Mouse (Mus musculus) MEL (cell line): ENCODE results near the gene Copz1. TPM values are rescaled to one million over a fixed set of nuclear protein-coding genes. Genes with fewer than 3 reads are reported as not detected.

ENCODE experiments used
- DNase-seq: peaks from one replicate; pipeline ENCODE4 v3.0.0; 2011; ENCODE audit warnings: low read depth, low spot score
- H3K27ac ChIP-seq: 2 replicates; pipeline ENCODE4 v1.5.1; 2012; ENCODE audit warnings: low read depth, mild to moderate bottlenecking, control low read depth, low read length, moderate library complexity; ENCODE audit not compliant: control insufficient read depth
- H3K27me3 ChIP-seq, 2 experiments: fragments of 150-350 bp in 1 of 2; sonication (generic) in 1 of 2; 2 replicates each; pipeline ENCODE4 v1.6.1; 2012; ENCODE audit warnings: low read length in 2 of 2, mild to moderate bottlenecking in 2 of 2, improper control_type of control experiment in 1 of 2, moderate library complexity in 1 of 2; ENCODE audit not compliant: insufficient read depth in 2 of 2, control insufficient read depth in 1 of 2
- H3K36me3 ChIP-seq, 2 experiments: 2 replicates each; pipeline ENCODE4 v1.6.1; 2012 to 2014; ENCODE audit warnings: low read length in 2 of 2, improper control_type of control experiment in 1 of 2, inconsistent platforms in 1 of 2, mild to moderate bottlenecking in 1 of 2; ENCODE audit not compliant: insufficient read depth in 2 of 2, control insufficient read depth in 1 of 2
- H3K4me1 ChIP-seq, 2 experiments: fragments of 150-350 bp in 1 of 2; sonication (generic) in 1 of 2; 2 replicates each; pipeline ENCODE4 v1.6.1; 2012; ENCODE audit warnings: low read length in 2 of 2, improper control_type of control experiment in 1 of 2, mild to moderate bottlenecking in 1 of 2; ENCODE audit not compliant: insufficient read depth in 2 of 2, control insufficient read depth in 1 of 2
- H3K4me3 ChIP-seq, 2 experiments: fragments of 150-350 bp in 1 of 2; sonication (generic) in 1 of 2; 2 replicates each; pipeline ENCODE4 v1.5.1; 2012; ENCODE audit warnings: low read depth in 2 of 2, low read length in 2 of 2, mild to moderate bottlenecking in 2 of 2, moderate library complexity in 2 of 2, control low read depth in 1 of 2, improper control_type of control experiment in 1 of 2; ENCODE audit not compliant: control insufficient read depth in 1 of 2, insufficient read depth in 1 of 2
- H3K79me2 ChIP-seq: 2 replicates; pipeline ENCODE4 v1.6.1; 2012; ENCODE audit warnings: mild to moderate bottlenecking, low read length, moderate library complexity; ENCODE audit not compliant: control insufficient read depth, poor library complexity, insufficient read depth
- H3K9ac ChIP-seq: 2 replicates; pipeline ENCODE4 v1.6.1; 2012; ENCODE audit warnings: low read depth, mild to moderate bottlenecking, control low read depth, low read length, moderate library complexity; ENCODE audit not compliant: control insufficient read depth, poor library complexity, severe bottlenecking
- H3K9me3 ChIP-seq: fragments of 150-350 bp; sonication (generic); replicated peaks from 2 replicates; pipeline ENCODE4 v1.6.1; 2012; ENCODE audit warnings: mild to moderate bottlenecking, low read length, improper control_type of control experiment, moderate library complexity; ENCODE audit not compliant: insufficient read depth
- CHD2 ChIP-seq: IDR thresholded peaks from 2 replicates; pipeline ENCODE4 v1.6.1; 2011; ENCODE audit warnings: low read length, improper control_type of control experiment
- ELF1 ChIP-seq: IDR thresholded peaks from 2 replicates; pipeline ENCODE4 v1.6.1; 2014; ENCODE audit warnings: low read depth, mild to moderate bottlenecking, inconsistent platforms, low read length, improper control_type of control experiment, moderate library complexity
- EP300 ChIP-seq, 2 experiments: IDR thresholded peaks; 2 replicates each; pipeline ENCODE4 v1.6.1; 2011; ENCODE audit warnings: improper control_type of control experiment in 2 of 2, low read length in 2 of 2, low read depth in 1 of 2, mild to moderate bottlenecking in 1 of 2
- HCFC1 ChIP-seq: IDR thresholded peaks from 2 replicates; pipeline ENCODE4 v1.6.1; 2012; ENCODE audit warnings: low read depth, mild to moderate bottlenecking, inconsistent platforms, low read length, improper control_type of control experiment, moderate library complexity
- MAZ ChIP-seq: IDR thresholded peaks from 2 replicates; pipeline ENCODE4 v1.6.1; 2012; ENCODE audit warnings: low read depth, mild to moderate bottlenecking, inconsistent platforms, low read length, improper control_type of control experiment
- MEF2A ChIP-seq: IDR thresholded peaks from 2 replicates; pipeline ENCODE4 v1.6.1; 2014; ENCODE audit warnings: low read depth, mild to moderate bottlenecking, inconsistent platforms, low read length, improper control_type of control experiment; ENCODE audit not compliant: poor library complexity, insufficient replicate concordance, severe bottlenecking; ENCODE audit errors: extremely low read depth
- MXI1 ChIP-seq: IDR thresholded peaks from 2 replicates; pipeline ENCODE4 v1.6.1; 2011; ENCODE audit warnings: mild to moderate bottlenecking, low read depth, low read length, improper control_type of control experiment
- MYB ChIP-seq: IDR thresholded peaks from 2 replicates; pipeline ENCODE4 v1.6.1; 2011; ENCODE audit warnings: mild to moderate bottlenecking, low read depth, low read length, improper control_type of control experiment
- NELFE ChIP-seq: IDR thresholded peaks from 2 replicates; pipeline ENCODE4 v1.6.1; 2011; ENCODE audit warnings: low read depth, low read length, improper control_type of control experiment
- POLR2A ChIP-seq, 2 experiments: IDR thresholded peaks; 2 replicates each; pipeline ENCODE4 v1.6.1; 2011 to 2012; ENCODE audit warnings: low read length in 2 of 2, mild to moderate bottlenecking in 2 of 2, control low read depth in 1 of 2, improper control_type of control experiment in 1 of 2, low read depth in 1 of 2, moderate library complexity in 1 of 2; ENCODE audit not compliant: control insufficient read depth in 1 of 2, insufficient read depth in 1 of 2, poor library complexity in 1 of 2
- RAD21 ChIP-seq: IDR thresholded peaks from 2 replicates; pipeline ENCODE4 v1.6.1; 2011; ENCODE audit warnings: mild to moderate bottlenecking, low read depth, low read length, improper control_type of control experiment
- SMC3 ChIP-seq: IDR thresholded peaks from 2 replicates; pipeline ENCODE4 v1.6.1; 2011; ENCODE audit warnings: low read depth, low read length, improper control_type of control experiment
- TCF12 ChIP-seq: IDR thresholded peaks from 2 replicates; pipeline ENCODE4 v1.6.1; 2014; ENCODE audit warnings: low read depth, mild to moderate bottlenecking, inconsistent platforms, low read length, improper control_type of control experiment, moderate library complexity
- USF2 ChIP-seq, 2 experiments: IDR thresholded peaks; 2 replicates each; pipeline ENCODE4 v1.6.1; 2011 to 2012; ENCODE audit warnings: improper control_type of control experiment in 2 of 2, low read length in 2 of 2, borderline replicate concordance in 1 of 2, inconsistent platforms in 1 of 2, low read depth in 1 of 2, mild to moderate bottlenecking in 1 of 2; ENCODE audit not compliant: insufficient read depth in 1 of 2
- ZMIZ1 ChIP-seq: IDR thresholded peaks from 2 replicates; pipeline ENCODE4 v1.6.1; 2012; ENCODE audit warnings: low read depth, mild to moderate bottlenecking, inconsistent platforms, low read length, improper control_type of control experiment, moderate library complexity
- polyA plus RNA-seq, 2 experiments: library from polyadenylated mRNA; stranded (reverse) in 1 of 2; unstranded in 1 of 2; fragments of >175 nt in 1 of 2; fragments of >200 nt in 1 of 2; gene quantifications; 2 replicates each; pipeline versions ENCODE4 v1.2.1 to v1.2.4; 2012; ENCODE audit warnings: low replicate concordance in 2 of 2, low read depth in 1 of 2; ENCODE audit not compliant: insufficient read length in 2 of 2, insufficient read depth in 1 of 2, missing spikeins in 1 of 2
- total RNA-seq: library from RNA; depleted of rRNA; stranded (reverse); fragments of 300-350 nt; gene quantifications from 2 replicates; pipeline ENCODE4 v1.2.3, GENCODE M21; 2012

Gene Copz1
- total and polyA plus RNA-seq, 3 experiments, result 46.7 to 822 (median 117) TPM

- DNase-seq, result no peak
- peaks cover 2 to 4% of the 10 kb centered on the region in 2 experiments for H3K36me3 ChIP-seq
- peaks cover 0 to 4% of the 10 kb centered on the region in 2 experiments; a peak in 1 of 4 replicates for H3K4me1 ChIP-seq
- no peak for TF ChIP-seq TCF12
- no peak for TF ChIP-seq EP300 (IDR thresholded peaks at IDR 0.05; ENCODE audit: low read depth in 1 of 2, low read length in 2 of 2)
- TF ChIP-seq ZMIZ1, result no peak
- no peak for TF ChIP-seq NELFE
- peaks cover 28% of the 10 kb centered on the region for H3K79me2 ChIP-seq
- no peaks in the 10 kb centered on the region for H3K27me3 ChIP-seq
- H3K9me3 ChIP-seq, result no peaks in the 10 kb centered on the region
- H3K4me3 ChIP-seq, result no peak overlapping the region
- no peak overlapping the region for H3K9ac ChIP-seq
- no peak overlapping the region for H3K27ac ChIP-seq
These were observed 44.9 kb upstream of the Copz1 start for GRCm38 (mm10) chr15:103227572-103227971.

GRCm38 (mm10) chr15:103228904-103229303 lies 43.6 kb upstream of the Copz1 start:
- Histone ChIP-seq H3K27ac (no peak overlapping the region), H3K9me3 (no peaks in the 10 kb centered on the region), H3K9ac (no peak overlapping the region), H3K79me2 (peaks cover 29% of the 10 kb centered on the region), H3K27me3 (no peaks in the 10 kb centered on the region), H3K4me1 (peaks cover 0 to 4% of the 10 kb centered on the region in 2 experiments; a peak in 1 of 4 replicates), H3K4me3 (no peak overlapping the region), H3K36me3 (peaks cover 0 to 7% of the 10 kb centered on the region in 2 experiments; a peak in 3 of 4 replicates)
- DNase-seq, result no peak
- no peak for TF ChIP-seq RAD21
- no peak for TF ChIP-seq MXI1
- TF ChIP-seq SMC3, result no peak
- TF ChIP-seq POLR2A (IDR thresholded peaks at IDR 0.05; ENCODE audit: control insufficient read depth in 1 of 2, insufficient read depth in 1 of 2, low read depth in 1 of 2, low read length in 2 of 2, poor library complexity in 1 of 2), result no peak
- TF ChIP-seq CHD2, result no peak
- no peak for TF ChIP-seq MYB
- no peak for TF ChIP-seq HCFC1
- TF ChIP-seq USF2 (IDR thresholded peaks at IDR 0.05; ENCODE audit: borderline replicate concordance in 1 of 2, insufficient read depth in 1 of 2, low read depth in 1 of 2, low read length in 2 of 2), result no peak
- no peak for TF ChIP-seq MEF2A
- TF ChIP-seq MAZ, result no peak

- no peak overlapping the region for H3K4me3 ChIP-seq
- H3K27me3 ChIP-seq, result no peaks in the 10 kb centered on the region
- 0 out of 4 replicates have a peak, but pooled peaks cover 2 to 3% of the 10 kb centered on the region in 2 experiments for H3K4me1 ChIP-seq
- TF ChIP-seq ELF1, result no peak
- TF ChIP-seq, all 39 proteins: peak for 0
- peaks cover 0 to 21% of the 10 kb centered on the region in 2 experiments; a peak in 3 of 4 replicates for H3K36me3 ChIP-seq
- no peaks in the 10 kb centered on the region for H3K9me3 ChIP-seq
- no peak overlapping the region for H3K9ac ChIP-seq
- H3K27ac ChIP-seq, result no peak overlapping the region
- H3K79me2 ChIP-seq, result peaks cover 43% of the 10 kb centered on the region
- DNase-seq, result no peak
These were observed 39.4 kb upstream of the Copz1 start for GRCm38 (mm10) chr15:103233119-103233518.
